Mouse (Mus musculus): ENCODE measurements around the gene Wsb2.
"Not testable (repeated sequence)": the region's sequence is repeated elsewhere in the genome, so short reads cannot be mapped to it uniquely, and the experiment has no call there.

Gene Wsb2

GRCm38 (mm10) chr5:117356365-117357128 lies 557 bp upstream of the Wsb2 start:
- peak; percentile 46 for DNase-seq (ENCODE audit: low spot score)

DNA sequence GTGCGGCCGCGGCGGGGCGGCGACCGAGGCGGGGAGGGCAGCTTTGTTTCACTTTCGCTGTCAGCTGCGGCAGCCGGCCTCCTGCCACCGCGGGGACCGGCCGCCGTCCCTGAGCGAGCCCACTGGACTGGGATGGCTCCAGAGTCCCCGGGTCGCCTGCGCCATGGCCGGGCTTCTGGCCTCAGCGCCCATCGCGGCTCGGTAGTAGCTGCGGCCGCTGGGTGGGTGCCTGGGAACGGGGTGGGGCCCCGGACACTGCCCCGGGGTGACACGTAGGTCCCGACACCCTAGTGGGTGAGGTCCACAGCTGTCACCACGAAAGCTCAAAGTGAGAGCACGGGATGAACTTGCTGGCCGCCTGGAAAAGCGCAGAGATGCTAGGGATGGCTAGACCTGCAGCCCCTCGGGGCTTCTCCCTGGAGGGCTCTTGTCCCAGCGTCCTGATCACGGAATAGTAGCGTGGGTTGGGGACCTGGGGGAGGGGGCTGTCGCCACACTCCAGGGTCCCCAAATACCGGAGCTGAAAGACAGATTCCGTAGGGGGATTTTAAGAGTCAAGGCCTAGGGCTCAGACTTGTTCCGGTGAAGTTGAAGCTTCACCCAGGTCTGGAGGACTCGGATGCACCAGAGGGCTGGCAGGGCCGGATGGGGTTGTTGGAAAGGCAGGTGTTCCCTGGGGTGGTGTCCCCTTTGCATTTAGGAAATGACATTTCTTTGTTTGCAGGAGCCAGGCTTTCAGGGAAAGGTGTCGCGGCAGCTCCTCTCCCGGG lies 559 bp downstream of the Wsb2 start:
- DNase-seq (ENCODE audit: low spot score): no peak

DNA sequence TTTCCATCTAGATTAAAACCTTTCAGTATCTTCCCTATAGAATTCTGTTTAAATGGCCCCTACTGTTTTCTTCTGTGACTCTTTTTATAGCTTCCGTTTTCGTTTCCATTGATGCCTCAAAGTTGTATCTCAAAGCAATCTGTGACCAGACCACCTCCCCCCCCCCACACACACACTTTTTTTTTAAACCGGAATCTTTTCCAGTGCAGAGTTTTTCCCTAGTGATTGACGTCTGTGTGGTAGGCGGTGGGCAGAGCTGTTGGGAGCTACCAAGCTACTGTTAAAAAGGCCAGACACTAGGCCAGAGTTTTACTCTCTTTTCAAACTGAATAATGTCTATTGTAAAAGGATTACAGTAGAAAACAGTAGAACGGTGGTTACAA lies 1.1 kb downstream of the Wsb2 start:
- no peak for DNase-seq (ENCODE audit: low spot score)

DNA sequence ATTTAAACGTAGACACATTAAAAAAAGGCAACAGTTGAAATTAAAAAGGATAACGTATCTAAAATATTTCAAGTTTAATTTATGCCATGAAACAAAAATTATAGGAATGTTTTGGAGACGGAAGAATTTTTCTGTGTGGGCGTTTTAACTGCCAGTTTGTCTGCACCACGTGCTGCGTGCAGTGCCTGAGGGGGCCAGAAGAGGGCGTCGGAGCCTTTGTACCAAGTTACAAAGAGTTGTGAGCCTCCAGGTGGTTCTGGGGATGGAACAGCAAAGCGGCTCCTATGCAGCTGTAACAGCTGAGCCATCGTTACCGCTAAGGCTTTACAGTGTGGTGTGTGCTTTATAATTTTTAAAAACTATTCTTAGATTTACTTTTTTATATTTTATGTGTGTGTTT lies 1.6 kb downstream of the Wsb2 start:
- peak; percentile 81 for DNase-seq (ENCODE audit: low spot score)

DNA sequence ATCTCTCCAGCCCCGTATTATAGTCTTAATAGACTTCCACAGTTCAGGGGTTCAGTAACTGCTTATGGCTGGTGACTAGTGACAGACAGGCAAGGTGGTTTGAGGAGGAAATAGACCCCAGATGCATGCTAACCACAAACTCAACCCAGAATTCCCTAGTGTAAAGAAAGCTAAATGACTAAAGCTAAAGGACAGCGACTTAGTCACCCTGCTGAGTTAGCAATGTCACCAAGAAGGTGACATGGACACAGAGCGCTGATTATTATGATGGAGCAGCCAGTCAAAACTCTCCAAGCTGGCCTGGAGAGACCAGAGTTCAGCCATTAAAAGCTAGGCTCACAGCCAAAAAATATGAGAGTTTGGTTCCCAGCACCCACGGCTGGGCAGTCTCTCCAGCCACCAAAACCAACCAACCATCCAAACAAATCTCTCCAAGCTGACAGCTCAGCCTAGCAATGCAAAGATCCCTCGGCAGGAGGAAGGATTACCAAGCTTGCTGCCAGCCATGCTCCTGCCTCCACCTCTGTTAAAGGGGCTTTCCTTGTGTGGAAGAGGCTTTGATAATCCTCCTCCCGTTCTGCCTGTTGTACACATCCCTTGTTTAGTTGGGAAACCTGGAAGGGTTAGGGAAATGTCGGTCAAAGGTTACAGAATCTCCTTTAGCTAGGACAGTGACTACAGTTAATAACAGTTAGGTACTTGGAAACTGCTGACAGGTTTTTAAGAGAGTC lies 2.6 kb downstream of the Wsb2 start:
- no peak for DNase-seq (ENCODE audit: low spot score)

DNA sequence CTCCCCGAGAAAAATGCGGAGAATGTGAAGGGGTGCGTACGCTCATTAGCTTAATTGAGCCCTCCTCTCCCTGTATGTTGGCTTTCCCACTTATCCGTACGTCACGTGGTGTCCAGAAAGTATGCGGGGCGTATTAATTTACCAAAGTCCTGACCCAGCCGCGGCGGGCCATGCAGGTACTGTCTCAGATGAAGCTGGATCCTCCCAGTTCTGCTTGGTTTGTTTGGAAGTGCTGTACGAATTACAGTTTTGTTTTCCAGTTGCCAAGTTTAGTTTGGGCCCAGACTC lies 3.1 kb downstream of the Wsb2 start:
- DNase-seq (ENCODE audit: low spot score): no peak

- DNase-seq (ENCODE audit: low spot score): no peak
These were observed 3.8 kb downstream of the Wsb2 start for GRCm38 (mm10) chr5:117360631-117361541.

GRCm38 (mm10) chr5:117361590-117361989 lies 4.5 kb downstream of the Wsb2 start:
- no peak for DNase-seq (ENCODE audit: low spot score)

DNA sequence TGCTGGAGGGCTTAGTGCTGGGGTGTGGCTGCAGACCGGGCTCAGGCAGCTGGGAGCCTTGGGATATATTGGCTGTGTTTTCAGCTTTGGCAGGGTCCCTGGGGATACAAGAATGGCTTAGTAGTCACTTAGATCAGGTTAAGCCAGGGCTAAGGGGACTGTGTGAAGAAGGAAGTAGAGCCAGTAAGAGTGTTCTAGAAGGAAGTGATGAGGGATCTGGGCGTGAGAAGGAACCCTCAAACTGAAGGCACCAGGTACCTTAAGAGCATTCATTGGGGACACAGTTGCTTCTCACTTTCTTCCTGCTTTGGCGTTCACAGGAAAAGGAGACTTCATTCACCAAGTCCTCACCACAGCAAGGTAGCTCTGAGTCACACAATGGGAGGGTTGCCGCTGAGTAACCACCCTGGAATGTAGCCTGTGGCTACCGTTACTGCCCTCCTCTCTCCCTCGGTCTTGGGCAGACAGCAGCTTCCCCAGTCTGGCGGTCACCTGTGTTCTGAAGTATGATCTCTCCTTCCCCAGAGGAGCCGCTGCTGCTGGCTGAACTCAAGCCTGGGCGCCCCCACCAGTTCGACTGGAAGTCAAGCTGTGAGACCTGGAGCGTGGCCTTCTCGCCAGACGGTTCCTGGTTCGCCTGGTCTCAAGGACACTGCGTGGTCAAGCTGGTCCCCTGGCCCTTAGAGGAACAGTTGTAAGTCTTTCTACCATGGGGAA lies 6.1 kb downstream of the Wsb2 start:
- DNase-seq (ENCODE audit: low spot score): no peak

GRCm38 (mm10) chr5:117364821-117365220 lies 7.7 kb downstream of the Wsb2 start:
- DNase-seq (ENCODE audit: low spot score): no peak

GRCm38 (mm10) chr5:117365904-117366561 lies 8.9 kb downstream of the Wsb2 start:
- DNase-seq (ENCODE audit: low spot score): no peak

GRCm38 (mm10) chr5:117367206-117367605 lies 10.1 kb downstream of the Wsb2 start:
- DNase-seq (ENCODE audit: low spot score): no peak

GRCm38 (mm10) chr5:117370592-117370991 lies 13.5 kb downstream of the Wsb2 start:
- no peak for DNase-seq (ENCODE audit: low spot score)

- DNase-seq (ENCODE audit: low spot score): no peak
These were observed 16.3 kb downstream of the Wsb2 start for GRCm38 (mm10) chr5:117373418-117373817.

DNA sequence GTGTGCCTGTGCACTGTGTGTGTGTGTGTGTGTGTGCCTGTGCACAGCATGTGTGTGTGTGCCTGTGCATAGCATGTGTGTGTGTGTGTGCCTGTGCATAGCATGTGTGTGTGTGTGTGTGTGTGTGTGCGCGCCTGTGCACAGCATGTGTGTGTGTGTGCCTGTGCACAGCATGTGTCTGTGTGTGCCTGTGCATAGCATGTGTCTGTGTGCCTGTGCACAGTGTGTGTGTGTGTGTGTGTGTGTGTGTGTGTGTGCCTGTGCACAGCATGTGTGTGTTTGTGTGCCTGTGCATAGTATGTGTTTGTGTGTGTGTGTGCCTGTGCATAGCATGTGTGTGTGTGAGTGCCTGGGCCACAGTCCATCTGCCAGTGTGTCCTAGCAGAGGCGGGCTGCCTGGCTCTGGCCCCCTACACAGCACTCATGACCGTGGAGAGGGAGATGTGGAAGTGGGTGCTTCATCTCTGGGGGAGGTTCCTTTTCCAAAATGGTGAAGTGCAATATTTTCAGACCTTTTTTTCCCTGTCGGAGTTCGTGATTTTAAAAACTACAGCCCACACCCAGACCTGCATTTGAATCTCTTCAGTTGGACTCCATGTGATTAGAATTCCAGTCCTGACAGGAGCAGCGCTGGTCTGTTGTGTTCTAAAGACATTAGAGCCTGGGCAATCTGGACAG lies 17.4 kb downstream of the Wsb2 start:
- DNase-seq (ENCODE audit: low spot score): no peak

GRCm38 (mm10) chr5:117376331-117376761 lies 19.2 kb downstream of the Wsb2 start:
- DNase-seq (ENCODE audit: low spot score): peak; percentile 59

- not testable (repeated sequence) for DNase-seq (ENCODE audit: low spot score)
These were observed 20.6 kb downstream of the Wsb2 start for GRCm38 (mm10) chr5:117377731-117378130.

- DNase-seq (ENCODE audit: low spot score): no peak
These were observed 23.1 kb downstream of the Wsb2 start for GRCm38 (mm10) chr5:117380199-117380598.

GRCm38 (mm10) chr5:117381785-117382184 lies 24.7 kb downstream of the Wsb2 start:
- DNase-seq (ENCODE audit: low spot score): no peak

- no peak for DNase-seq (ENCODE audit: low spot score)
These were observed 26.1 kb downstream of the Wsb2 start for GRCm38 (mm10) chr5:117383198-117383597.
